Mouse (Mus musculus) c-Kit-positive CD71-negative TER-119-negative erythroid progenitor cells, embryonic 14.5 days (primary cell): ENCODE measurements around the gene Kalrn.
A peak's percentile ranks its signal among the peaks of the same experiment; 100 is the strongest.

Experiments used
- DNase-seq: peaks from one replicate; pipeline ENCODE4 v3.0.0-alpha.2; 2013; ENCODE audit warnings: low read depth

The Kalrn gene

DNA sequence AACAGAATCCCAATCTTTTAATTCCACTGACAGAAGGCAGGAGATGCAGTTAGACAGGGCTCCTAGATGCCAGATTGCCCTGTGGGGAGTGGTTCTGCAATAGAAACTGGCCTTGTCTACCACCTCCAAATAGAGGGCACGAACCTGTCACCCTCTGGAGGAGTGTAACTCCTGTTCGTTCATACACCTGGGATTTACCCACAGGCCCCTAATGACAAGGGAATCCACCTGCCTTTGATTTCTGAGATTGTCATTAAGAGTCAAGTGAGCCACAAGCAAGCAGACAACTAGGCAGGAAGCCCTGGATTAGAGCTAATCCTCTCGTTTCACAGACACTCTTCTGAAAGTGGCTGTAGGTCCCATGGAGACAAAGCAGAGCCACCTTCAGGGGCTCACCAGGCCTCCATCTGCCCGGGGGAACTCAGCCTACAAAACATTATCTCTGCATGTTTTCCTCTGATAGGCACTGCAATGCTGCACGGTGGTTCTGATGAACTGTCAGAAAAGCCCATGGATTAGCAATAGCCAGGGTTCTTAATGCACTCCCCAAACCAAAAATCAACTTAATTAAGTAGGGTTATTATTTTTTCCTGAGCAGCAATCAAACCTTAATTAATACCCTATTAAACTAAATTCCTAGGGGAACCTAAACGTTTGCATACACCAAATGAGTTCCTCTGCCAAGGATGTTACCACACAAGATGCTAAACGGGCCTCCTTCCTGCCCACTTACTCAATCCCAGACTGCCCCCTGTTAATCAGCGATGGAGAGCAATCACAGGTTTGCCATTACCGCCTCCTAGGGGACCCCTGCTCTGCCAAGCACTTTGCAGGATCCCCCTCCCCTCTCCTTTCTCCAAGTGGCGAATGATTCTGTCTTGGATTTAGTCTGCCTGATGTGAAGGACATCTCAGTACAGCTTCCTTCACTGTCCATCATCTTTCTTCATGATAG lies 312.1 kb downstream of the Kalrn start:
- DNase-seq: no peak

DNA sequence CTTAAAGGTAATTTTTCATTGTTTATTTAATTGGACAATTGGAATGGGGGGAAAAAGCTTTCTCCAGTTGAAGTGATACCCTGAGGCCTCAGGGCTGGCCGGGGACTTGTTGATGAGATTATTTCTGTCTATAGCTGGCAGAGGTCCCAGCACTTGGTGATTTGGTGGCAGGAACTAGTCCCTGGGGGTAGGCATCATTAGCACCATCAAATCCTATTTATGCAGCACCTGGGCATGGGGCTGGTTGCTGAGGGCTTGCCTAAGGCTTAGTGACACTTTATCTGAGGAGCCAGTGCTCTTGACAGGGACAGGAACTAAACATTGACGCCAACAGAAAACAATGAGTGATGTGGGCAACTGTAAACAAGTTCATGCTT lies 318.7 kb downstream of the Kalrn start:
- DNase-seq: no peak

DNA sequence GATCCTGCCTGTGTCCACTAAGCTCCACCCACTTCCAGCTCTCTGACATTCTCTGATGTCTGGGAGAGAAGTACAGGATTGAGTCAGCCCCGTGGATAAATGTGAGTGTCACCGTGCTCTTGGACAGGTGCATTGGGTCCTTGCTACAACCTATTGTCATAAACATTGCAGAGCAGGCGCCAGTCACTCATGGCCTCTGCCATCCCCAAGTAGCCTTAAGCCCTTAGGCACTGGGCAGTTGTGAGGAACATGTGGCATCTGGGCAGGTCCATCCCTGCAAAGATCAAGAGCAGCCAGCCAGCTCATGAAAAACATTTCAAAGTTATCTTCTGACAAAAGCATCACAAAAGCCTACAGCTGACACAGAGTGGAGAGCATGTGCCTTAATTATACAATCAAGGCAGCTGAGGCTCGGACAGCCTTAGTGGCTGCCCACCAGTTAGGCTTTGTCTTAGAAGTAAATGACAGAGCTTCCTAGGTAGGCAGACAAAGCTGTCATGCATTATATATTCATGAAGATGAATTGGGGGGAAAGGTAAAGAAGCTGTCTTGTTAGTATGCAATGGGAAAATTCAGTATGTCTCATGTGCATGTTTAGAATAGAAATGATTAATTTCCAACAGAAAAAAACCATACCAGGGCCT lies 319.2 kb downstream of the Kalrn start:
- DNase-seq: no peak

DNA sequence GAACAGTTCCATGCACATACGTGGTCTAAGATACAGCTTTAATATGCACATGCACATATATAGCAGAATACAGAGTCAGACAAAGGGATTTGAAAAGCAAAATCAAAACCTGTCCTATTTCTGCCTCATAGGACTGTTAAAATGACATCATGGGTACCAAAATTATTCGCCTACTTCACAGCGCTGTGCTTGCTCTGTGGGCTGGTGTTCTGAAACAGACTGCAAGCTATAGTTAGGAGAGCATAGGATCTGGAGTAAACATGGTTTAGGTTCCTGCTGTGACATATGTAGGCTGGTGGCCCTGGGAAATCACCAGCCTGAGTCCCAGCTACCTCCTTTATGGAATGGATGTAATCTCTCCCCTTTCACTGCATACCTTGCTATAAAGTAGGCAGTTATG lies 320.7 kb downstream of the Kalrn start:
- no peak for DNase-seq

DNA sequence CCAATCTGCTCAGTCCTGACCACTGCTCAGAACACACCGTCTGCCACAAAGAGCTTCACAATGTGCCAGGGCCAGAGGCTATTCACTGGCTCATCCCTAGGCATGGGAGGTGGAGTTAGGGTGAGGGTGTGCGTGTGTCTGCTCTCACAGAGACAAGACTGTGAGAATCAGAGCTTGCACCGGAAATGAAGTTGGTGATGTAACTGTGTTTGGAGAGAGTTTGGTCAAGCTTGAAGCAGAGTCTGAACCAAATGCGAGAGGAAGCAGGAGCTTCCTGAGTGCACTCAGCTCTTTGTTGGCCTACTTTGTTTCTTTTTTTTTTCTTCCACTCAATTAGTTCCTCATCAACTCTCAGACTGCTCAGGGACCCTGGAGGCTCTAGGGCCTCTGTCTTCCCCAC lies 325.1 kb downstream of the Kalrn start:
- peak; percentile 23 for DNase-seq

DNA sequence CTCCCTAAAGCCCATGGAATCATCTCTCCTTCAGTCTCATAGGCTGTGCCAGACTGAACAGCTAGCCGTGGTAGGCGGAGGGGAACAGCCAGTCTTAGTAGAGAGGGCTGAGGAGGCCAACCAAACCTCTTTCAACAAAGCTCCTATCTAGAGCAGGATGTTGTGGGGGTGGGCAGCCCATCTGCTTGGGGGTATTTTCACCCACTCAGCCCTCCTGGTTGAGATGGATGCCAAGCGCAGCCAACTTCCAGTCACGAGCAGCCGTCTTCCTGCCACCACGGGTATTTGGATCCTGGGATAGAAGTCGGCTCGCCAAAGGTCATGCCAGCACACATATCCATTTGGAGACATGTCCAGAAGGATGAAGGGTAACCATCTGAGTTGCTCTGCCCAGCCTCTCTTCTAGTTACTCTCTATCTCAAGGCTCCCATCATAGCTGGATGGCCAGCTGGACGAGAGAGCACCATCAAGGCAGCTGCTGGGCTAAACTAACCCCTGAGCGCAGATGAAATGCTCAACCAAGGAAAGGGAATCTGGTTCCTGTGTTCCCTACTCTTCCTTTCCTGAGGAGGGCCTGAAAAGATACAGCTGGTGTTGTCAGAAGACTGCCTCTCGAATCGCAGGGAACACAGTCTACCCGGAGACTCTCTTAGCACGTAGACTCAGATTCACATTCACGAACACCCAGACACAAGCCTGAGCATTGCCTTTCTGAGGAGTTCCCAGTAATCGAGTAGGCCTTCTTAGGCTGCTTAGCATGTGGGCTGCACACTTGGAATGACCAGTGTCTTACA lies 331.2 kb downstream of the Kalrn start:
- no peak for DNase-seq

DNA sequence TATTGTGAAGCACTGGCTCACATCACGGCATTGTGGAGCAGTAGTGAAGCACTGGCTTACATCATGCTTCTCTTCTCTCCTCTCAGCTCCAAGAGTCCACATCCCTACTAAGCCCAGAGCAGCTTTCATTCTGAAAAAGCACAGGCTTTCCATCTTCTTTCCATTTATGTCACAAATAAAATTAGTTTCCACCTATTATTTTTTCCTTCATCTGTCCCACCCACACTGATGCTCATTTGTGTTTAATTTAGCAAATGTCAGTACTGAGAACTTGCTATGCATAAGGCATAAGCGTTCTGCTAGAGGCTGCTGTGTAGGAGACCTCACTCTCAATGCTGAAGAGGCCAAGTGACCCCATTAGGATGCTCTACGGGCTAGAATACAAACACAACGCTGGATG lies 333.7 kb downstream of the Kalrn start:
- no peak for DNase-seq

DNA sequence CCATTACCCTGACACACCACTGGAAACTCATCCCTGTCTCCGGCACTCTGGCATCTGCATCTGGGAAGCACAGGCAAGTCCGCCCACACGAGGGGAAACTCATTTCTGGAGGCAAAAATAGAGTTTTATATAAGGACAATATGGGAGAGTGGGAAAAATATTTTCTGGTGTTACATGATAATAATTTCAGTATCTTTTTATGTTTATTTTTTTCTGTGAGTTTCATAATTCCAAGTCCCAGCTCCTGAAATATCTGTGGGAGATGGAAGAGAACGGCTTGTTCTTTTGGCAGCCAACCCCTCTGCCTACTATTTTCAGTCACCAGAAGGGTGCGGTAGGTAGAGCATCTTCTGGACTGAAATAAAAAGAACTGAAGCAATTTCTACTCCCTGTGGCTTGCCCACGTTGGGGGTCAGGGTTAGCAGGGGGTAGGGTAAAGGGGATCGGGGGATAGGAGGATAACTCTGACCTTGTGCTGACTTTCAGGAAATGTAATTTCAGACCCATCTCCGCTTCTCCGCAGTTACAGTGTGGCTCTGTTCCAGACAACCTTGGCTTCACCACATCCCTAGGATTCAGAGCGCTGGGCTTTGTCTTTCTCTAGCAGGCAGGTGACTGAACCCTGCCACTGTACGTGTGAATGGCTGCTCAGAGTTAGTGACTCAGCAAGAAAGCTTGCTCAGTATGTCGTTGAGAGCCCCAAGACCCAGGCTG lies 336.3 kb downstream of the Kalrn start:
- no peak for DNase-seq

DNA sequence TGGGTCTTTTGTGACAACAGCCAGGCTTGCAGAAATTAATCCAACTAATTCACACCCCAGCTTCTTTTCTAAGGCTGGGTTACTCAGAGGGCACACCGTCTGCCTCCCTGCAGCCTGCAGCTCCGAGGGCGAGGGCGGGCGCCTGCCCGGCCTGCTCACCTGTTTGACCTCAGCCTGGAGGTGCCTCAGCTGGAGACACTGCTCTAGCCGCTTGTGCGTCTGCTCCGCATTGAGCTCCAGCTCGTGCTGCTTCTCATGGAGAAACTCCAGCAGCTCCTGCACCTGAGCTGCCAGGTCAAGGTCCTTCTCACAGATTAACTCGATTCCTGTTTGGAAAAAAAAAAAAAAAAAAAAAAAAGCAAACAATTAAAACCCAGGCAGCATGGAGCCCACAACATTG lies 338.2 kb downstream of the Kalrn start:
- no peak for DNase-seq

DNA sequence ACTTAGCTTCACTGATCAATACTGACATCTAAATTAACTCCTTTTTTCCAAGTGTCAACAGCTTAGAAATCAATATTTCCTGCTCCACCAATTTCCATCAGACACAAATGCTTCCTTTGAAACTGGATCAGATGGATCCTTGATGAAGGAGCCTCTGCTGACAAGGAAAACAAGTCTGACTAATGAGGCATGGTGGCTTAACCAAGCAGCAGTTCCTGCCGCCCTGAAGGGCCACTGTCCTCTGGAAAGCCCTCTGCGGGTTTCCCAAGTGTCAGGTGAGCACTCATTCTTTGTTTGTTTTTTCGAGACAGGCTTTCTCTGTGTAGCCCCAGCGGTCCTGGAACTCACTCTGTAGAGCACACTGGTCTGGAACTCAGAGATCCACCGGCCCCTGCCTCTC lies 341.4 kb downstream of the Kalrn start:
- no peak for DNase-seq

DNA sequence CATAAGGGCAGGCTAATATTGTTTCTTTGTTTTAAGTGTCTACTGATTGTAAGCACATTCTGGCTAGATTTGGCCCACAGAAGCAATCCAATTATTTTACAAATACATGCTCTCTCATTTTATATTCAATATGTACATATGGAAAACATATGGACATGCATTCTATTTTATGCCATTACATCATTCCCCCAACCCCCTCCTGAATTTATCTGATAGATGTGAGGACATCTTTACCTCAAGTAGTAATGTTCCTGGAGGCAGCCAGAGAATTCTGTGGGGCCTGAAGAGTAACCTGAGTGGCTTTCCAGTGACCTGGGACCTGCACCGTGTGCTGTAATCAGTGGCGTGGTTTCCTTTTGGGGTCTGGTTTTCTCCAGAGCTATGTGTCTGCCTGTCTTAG lies 342.2 kb downstream of the Kalrn start:
- DNase-seq: no peak

DNA sequence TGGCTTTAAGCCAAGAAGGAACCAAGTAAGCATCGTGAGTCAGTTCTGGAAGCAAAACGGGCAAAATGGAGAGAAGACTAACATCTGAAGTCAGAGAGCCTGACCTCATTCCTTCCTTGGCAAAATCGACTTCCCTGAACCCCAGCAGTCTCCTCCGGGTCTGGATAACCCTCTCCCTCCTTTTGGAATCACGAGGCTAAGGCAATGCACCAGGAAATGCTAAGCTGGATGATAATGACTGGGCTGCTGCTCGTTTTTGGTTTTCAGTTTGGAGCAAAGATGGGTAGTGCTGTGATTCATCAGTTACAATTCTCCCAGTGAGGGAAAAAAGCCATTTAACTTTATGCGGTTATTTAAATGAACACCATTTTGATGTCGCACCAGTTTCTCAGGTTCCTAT lies 344.0 kb downstream of the Kalrn start:
- no peak for DNase-seq

DNA sequence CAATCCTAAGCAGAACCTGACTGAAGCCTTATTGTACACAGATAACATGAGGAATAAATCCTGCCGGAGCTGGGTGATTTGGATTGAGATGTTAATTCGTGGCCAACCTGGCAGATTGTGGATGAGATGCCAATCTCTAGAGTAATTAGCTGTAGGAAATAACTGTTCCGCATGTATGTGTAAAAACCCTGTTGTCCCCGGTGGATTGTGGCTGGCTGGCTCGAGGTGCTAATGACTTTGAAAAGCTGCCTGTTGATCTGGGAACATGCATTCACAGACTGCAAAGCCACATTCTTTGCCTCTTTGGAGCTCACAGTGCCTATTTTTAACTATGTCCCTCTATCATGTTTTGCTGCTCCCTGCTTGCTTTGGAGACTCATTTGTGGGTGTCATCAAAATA lies 344.7 kb downstream of the Kalrn start:
- DNase-seq: no peak

DNA sequence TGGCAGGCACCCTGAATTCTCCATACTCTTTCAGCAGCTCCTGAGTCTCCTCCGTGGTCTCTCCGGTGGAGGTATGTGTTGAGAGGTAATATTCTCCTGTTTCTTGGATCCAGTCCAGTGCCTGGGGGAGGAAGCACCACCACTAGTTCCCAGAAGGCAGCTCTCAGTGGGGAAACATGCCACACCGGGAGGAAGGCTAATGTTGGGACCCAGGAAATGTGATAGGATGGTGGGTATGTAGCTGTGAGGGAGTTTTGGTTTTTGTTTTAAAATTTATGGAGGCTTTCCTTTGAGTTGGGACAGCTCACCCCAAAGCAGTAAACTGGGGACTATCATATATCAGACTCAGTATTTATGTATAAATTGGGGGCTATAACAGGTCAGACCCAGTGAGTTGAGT lies 361.2 kb downstream of the Kalrn start:
- DNase-seq: no peak

DNA sequence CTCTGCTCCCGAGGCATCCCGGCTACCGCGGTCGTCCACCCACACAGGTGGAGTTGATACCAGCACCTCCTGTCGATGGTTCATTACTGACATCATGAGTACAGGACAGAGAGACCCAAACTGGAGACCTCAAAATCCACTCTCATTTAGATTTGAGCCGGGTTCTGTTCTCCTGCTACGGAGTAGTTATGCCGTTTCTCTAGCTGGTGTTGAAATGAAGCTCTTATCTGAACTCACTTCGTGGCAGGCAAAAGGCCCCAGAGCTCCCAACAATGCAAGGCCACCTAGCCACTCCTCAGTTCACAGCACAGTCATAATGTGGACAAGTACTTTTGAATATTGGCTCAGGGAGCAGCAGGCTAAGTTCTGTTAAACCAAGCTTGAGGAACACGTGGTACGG lies 362.1 kb downstream of the Kalrn start:
- no peak for DNase-seq

DNA sequence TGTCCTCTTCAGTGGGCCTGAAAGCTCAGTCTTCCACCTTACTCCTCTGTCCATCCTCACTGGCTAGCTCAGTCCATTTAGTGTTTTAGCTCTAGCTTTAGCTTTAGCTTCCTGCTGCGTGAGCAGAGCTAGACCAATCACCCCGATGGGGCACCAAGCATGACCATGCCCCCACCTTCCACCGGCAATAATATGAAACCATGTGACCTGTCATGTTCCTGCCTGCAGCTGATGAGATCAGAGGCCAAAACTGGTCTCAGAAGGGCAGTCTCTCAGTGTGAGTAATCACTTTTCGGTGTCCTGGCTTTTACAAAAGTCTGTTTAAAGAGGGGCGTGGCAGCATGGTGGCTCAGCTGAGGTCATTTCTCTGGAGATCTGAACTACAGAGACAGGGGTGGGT lies 364.6 kb downstream of the Kalrn start:
- no peak for DNase-seq

DNA sequence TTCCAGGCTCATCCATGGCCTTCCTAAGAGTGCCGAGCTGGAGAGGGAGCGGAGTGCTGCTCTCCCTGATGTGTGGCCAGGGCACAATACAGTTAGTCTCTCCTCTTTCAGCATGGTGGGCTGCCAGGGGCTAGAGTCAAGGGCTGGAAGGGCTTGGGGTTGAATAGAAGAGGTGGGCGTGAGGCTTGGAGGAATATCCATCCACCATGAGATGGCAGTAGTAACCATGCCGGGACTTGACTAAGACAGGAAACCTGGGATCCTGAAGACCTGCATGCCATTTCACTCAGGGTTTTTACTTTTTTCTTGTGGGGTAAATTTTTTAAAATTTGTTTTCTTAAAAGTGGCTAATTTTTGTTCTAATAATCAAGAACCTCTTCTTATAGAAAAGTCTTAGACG lies 365.4 kb downstream of the Kalrn start:
- no peak for DNase-seq

DNA sequence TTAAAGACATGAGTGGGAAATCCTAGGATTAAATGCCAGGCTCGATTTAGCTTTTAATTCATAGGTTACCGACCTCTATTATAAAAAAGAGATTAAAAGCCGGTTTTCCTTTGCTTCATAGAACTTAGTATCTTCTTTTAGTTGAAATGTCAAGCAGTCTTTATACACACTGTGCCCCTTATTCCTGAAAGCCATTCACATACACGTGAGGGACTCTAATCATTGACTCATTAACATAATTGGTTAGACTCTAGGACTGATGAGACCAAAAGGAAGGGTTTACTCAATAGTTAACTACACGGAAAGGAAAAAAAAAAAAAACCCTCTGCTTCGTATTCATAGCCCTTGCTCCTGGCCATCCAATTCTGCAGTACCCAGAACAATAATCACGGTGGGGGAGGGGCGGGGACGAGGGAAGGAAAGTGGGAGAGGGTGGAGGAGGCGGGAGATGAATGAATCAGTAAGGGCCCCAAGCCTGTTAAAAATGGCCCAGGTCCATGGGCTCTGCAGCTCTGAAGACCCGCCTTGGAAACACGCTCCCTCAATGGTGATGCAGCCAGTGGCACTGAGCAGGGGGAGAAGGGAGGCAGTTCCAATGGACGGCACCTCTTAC lies 368.7 kb downstream of the Kalrn start:
- no peak for DNase-seq

DNA sequence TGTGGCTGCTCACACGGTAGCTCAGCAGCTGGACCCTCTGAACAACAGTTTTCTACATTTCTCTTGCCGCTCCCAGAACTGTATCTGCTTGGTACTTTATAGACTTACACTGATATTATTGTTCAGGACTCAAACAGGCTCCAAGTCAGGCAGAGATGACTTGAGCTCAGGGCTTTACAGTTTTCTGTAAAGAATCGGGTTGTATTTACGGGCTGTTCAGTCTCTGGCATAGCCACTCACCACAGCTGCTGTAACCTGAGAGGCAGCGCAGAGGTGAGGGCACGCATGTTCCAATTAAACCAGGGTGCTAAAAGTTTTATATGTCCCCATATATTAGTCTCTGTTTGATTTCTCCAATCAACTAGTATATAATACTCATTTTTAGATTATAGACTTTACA lies 373.8 kb downstream of the Kalrn start:
- no peak for DNase-seq

DNA sequence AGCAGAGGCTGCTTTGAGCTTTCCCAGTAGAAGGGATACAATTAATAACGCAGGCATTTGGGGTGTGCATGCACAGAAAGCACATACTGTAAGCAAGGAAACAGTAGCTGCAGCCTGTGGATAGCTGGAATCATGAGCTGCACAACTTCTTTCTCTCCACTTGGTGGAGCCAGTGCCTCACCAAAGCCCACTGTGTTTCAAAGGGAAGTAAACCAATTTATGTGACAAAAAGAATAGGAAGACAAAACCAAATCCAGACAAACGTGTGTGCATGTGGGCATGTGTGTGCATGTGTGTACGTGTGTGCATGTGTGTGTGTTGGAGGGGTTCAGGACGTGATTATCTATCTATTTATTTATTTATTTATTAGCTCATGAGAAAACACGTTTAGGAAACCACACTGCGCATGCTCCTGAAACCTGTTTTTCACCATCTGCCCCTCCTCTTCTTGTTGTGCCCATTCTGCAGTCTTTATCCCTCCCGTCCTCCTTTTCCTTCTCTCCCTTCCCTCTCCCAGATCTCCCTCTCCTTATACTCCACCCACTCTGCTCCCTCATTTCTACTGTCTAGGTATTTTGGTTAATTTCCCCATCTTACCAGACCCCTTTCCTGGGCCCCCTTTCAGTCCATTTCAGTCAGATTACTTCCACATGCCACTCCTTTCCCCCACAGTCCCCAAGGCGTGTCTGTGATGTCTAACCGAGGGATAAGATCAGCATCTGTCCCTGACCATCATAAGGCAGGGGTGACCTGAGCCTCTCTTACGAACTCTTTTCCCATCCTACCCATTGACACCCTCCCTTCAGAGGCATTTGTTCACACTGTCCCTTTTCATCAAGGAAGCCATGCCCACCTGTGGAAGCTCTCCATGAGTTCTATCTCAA lies 380.1 kb downstream of the Kalrn start:
- DNase-seq: peak; percentile 38

DNA sequence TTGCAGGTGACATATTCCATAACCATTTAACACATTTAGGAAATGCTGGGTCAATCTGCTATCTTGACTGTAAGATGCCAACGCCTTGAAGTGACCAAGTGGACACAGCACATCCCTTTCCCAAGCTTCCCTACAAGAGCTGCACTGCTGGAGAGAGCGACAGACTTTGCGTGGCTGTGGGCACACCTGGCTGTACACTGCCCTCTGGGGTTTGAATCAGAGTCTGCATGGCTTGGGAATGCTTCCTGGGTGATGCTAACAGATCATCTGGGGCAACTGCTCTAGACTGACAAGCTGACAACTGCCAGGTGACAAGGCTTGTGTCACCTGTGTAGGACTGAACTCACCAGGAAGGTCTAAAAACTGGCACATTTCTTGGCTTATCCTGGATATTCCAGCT lies 388.6 kb downstream of the Kalrn start:
- DNase-seq: no peak
